Mouse (Mus musculus): ENCODE data around the gene Ptov1.
"Not testable (repeated sequence)": the region's sequence is repeated elsewhere in the genome, so short reads cannot be mapped to it uniquely, and the experiment has no call there.

Gene Ptov1

GRCm38 (mm10) chr7:44888256-44889105 is 18.9 kb upstream of the Ptov1 start:
- no peak for DNase-seq (ENCODE audit: low spot score)

GRCm38 (mm10) chr7:44886964-44887363 is 17.4 kb upstream of the Ptov1 start:
- no peak for DNase-seq (ENCODE audit: low spot score)

DNA sequence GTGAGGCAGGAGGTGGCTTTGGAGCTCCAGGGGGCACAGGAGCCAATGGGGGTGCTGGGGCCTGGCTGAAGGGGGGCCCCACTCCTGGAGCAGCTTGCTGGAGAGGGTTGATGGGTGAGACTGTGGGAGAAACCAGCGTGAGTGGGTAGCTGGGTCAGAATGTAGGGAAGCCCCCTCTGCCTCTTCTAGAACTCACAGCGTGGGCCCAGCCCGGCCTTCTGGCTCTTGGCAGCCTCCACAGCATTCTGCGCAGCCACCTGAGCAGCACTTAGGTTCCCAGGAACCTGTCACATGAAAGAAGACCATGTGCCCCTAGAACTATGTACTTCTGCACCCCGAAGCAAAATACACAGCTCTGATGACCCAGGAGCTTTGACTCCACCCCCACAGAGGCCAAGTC is 15.0 kb upstream of the Ptov1 start:
- DNase-seq (ENCODE audit: low spot score), result no peak

DNA sequence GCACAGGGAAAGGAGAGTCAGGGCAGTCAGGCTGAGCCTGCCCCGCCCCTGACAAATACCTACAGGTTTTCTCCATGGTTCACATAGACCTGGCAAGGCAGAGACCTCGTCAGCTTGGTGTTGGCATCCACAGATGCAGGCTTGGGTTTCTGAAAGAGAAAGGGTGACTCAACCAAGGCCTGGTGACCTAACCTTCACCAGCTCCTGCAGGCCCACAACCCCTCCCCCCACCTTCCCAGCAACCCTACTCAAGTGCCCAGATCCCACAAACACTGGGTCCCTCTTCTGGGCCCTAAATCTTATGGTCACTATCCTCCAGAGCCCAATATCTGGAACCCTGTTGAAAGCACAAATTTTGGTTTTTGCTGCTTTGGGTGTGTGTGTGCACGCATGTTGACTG is 13.4 kb upstream of the Ptov1 start:
- no peak for DNase-seq (ENCODE audit: low spot score)

DNA sequence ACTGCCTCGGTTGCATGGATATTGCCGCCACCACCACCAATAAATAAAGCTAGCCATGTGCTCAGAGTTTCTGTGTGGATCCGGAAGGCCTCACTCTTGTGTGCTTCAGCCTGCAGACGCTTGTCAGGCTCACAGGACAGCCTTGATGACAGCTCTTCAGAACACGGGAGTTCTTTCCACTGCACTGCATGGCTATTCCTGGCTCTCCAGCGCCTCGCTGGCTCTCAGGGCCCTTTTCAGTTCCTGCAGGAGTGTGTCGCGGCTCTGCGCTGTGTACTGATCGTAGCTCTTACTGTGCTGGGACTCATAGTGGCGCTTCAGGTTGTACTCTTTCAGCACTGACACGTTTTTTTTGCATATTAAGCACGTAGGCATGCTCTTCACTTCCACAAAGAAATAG is 8.2 kb upstream of the Ptov1 start:
- no peak for DNase-seq (ENCODE audit: low spot score)

GRCm38 (mm10) chr7:44871774-44872173 is 2.2 kb upstream of the Ptov1 start:
- DNase-seq (ENCODE audit: low spot score), result not testable (repeated sequence)

DNA sequence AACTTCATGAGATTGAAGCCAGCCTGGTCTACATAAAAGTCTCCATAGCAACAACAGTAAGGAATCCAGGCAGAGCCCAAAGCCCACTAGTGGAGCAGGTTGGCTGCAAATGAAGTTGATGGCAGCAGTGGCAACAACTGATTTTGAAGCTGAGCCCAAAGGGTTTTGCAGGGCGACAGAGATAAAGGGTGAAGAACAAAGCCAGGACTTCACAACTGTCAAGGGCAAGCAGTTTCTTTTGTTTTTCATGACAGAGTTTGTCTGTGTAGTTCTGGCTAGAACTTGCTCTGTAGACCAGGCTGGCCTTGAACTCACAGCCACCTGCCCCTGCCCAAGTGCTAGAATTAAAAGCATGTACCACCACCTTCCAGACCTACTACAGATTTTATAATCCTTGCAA is 1.6 kb upstream of the Ptov1 start:
- DNase-seq (ENCODE audit: low spot score), result no peak

DNA sequence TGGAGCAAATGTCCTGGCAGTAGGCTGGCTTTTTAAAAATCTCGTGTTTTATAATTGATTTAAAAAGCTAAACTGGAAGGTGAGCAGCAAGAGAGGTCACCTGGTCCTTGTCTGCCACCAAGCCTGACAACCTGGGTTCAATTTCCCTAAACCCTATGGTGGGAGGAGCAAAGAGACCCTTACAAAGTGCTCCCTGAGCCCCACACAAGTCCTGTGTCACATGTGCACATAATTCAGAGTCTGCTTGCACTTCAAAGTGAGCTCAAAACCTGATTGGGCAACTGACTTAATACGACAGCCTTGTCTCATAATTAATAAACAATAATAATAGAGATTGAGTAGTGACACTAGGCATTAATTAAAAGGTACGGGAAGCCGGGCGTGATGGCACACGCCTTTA is 1.0 kb upstream of the Ptov1 start:
- no peak for DNase-seq (ENCODE audit: low spot score)

- peak; percentile 68 for DNase-seq (ENCODE audit: low spot score)
Measured at GRCm38 (mm10) chr7:44868919-44869696, 480 bp downstream of the Ptov1 start.

GRCm38 (mm10) chr7:44868465-44868864 is 1.1 kb downstream of the Ptov1 start:
- peak; percentile 84 for DNase-seq (ENCODE audit: low spot score)

- DNase-seq (ENCODE audit: low spot score), result no peak
Measured at GRCm38 (mm10) chr7:44867802-44868201, 1.8 kb downstream of the Ptov1 start.

DNA sequence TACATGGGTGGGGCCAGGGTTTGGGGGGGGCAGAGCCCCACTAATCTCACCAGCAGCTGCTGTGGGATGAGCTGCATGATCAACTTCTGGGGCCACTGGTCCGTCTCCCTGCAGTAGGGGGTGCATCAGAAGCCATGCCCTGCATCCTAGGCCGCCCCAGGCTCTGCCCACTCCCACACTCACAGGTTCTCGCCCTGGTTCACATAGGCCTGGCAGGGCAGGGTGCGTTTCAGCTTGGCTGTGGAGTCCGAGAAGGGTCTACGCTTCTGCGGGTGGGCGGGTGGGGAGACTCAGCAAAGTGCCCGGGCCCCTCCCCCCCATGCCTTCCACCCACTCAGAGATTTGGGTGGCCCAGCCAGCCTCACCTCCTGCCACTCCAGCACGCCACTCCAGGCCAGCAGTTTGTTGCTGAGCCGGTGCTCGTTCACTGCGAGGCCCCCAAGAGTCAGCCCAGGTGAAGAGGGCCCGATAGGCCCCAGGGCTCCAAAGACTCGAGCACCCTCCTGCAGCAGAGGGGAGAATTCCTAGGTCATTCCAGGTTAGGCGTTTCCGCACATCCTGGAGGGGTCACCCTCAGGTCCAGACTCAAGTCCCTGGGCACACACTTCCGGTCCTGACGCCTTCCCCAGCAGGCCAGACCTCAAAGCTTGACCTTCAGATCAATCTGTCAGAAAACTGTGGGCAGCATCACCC is 2.4 kb downstream of the Ptov1 start:
- DNase-seq (ENCODE audit: low spot score), result no peak

- peak; percentile 64 for DNase-seq (ENCODE audit: low spot score)
Measured at GRCm38 (mm10) chr7:44866276-44867009, 3.1 kb downstream of the Ptov1 start.

DNA sequence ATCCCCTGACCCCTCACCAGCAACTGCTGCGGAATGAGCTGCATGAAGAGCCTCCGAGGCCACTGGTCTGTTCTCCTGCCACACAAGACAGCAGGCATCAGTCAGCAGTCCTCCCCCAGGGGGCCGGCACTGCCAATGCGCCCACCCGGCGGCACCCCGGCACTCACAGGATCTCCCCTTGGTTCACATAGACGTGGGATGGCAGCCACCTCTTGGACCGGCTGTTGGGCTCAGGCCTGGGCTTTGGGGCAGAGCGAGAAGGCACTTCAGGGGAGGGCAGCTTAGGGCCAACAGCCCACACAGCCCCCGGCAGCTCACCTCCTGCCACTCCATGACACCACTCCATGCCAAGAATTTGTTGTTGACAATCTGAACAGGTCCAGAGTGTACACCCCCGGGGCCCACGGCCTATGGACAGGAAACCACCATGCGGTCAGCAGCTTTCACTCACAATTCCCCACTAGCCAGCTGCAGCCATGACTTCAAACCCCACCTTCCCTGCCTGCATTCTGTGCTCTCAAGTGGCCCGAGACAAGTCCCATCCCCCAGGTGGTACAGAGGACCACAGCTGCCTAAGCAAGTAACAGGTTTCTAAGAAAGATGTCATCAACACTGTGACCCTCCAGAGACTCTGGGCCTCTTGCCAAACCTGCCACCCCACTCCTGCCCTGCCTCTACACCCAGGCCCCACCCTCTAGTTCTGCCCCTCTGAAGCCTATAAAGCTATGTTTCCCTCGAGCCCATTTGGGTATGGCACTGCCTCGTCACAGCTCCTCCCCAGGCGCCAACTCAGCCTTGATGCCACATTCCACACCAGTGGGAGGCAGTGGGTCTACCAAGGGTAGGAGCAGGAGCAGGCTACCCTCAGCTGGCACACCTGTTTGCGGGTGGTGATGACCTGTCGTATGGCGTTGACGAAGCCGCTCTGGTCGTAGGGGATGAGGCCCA is 4.7 kb downstream of the Ptov1 start:
- DNase-seq (ENCODE audit: low spot score), result no peak

DNA sequence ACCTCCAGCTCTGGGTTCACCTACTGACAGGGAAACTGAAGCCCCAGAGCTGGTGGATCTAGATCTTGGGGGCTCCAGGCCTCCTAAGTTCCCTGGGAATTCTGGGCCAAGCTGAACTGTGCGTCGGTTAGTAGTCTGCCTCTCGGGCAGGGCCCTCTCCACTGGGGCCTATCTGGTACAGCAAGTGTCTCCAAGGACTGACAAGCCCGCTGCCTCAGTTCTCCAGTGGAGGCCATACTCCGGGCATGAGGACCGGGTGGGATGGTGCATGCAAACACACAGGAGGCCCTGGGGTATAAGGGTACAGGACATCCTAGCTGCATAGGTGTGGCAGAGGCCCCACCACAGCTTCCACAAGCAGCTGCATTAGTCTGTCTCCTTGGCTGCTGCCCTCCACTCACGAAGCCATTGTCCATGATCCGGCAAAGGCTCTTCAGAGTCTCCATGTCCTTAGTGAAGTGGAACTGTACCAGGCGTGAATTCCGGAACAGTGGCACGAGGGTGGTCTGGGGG is 5.5 kb downstream of the Ptov1 start:
- no peak for DNase-seq (ENCODE audit: low spot score)

- DNase-seq (ENCODE audit: low spot score), result no peak
Measured at GRCm38 (mm10) chr7:44863210-44863609, 6.4 kb downstream of the Ptov1 start.

- DNase-seq (ENCODE audit: low spot score), result no peak
Measured at GRCm38 (mm10) chr7:44862434-44862833, 7.2 kb downstream of the Ptov1 start.

GRCm38 (mm10) chr7:44861429-44861816 is 8.2 kb downstream of the Ptov1 start:
- no peak for DNase-seq (ENCODE audit: low spot score)

DNA sequence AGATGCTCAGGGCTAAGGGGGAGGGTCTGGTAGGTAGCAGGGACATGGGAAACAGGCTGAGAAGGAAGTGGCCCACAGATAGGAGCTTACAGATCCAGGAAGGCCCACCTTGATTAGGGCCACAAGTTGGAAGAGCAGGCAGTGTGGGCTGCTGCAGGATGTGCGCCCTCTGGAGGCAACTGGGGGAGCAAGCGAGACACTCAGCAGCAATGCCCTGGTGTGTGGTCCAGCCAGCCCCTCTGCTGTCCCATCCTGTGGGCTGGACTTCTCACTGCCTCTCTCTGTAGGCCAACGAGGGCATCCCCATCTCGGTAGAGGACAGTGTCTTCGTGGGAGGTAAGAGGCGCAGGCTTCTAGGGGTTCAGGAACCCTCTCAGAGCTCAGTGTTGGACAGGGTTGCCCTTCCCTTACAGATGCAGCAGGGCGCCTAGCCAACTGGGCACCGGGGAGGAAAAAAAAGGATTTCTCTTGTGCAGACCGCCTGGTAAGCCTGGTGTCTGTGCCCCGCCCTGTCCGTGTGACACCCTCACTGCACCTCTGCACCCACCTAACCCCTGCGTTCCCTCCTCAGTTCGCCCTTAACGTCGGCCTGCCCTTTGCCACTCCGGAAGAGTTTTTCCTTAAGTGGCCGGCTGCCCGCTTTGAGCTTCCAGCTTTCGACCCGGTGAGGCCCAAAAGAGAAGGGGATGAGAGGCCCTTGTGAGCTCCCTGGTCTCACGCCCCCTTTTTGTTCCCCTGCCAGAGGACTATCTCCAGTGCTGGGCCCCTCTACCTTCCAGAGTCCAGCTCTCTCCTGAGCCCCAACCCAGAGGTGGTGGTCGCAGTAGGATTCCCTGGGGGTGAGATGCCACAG is 8.8 kb downstream of the Ptov1 start:
- DNase-seq (ENCODE audit: low spot score), result peak; percentile 60

GRCm38 (mm10) chr7:44859896-44860295 is 9.7 kb downstream of the Ptov1 start:
- no peak for DNase-seq (ENCODE audit: low spot score)

All from lung, postnatal 25 days (tissue).